Mouse (Mus musculus): ENCODE results near the gene Pth1r. TPM values are rescaled to one million over a fixed set of nuclear protein-coding genes. Genes with fewer than 3 reads are reported as not detected.

The Pth1r gene
- polyA plus RNA-seq, 2 experiments from 2014 or later = not detected

DNA sequence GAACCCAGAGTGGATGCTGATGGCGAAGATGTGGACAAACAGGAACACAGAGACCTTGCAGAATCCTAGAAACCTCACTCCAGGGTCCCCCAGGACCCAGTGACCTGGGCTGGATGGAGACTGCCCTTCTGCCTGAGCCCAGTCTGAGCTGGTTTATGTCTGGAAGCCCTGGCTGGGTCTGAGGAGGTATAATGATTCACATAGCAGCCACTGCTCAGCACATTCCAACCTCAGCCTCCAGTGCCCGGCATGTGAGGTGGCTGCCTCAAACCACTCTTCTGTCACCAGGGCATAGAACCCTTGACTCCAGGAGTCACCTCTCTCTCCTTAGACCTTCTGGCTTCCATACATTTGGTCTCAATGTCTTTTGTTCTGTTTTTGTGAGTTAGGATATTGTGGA, 1.5 kb upstream of the Pth1r start:
- no peak for ATAC-seq

DNA sequence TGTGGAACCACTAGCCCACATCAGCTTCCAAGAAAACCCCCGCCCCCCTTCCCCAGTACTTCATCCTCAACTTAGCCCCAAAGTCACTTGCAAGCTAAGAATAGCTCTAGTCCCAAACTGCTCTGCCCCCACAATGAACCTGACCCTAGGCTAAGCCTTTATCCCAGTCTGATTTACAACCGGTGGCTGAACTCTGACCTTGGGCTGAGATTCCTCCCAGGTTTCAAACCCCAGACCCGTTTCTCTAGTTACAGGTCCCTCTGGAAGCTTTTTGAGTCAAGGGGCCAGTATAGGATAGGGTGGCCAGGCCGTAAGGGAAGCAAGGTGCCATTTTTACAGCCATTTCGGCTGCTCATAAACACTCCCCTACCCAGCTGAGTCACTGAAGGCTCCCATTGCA, 707 bp downstream of the Pth1r start:
- ATAC-seq = no peak

DNA sequence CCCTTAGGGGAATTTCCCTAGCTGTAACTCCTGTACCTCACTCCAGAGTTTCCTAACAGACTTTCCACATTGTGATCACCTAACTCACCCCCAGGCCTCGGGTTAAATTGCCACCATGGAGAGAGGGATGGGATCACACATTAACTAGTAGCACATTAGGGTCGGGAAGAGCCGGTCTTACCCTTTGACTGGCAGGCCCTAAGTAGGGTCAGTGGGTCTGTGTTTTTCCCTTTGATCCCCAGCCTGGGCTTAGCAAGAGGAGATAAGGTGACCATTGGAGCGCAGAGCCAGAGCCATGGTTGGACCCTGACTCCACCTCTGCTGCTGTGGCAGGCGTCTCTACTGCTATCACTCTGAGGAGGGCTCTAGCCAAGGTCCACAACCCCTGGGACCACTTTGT, 1.2 kb downstream of the Pth1r start:
- no peak for ATAC-seq

DNA sequence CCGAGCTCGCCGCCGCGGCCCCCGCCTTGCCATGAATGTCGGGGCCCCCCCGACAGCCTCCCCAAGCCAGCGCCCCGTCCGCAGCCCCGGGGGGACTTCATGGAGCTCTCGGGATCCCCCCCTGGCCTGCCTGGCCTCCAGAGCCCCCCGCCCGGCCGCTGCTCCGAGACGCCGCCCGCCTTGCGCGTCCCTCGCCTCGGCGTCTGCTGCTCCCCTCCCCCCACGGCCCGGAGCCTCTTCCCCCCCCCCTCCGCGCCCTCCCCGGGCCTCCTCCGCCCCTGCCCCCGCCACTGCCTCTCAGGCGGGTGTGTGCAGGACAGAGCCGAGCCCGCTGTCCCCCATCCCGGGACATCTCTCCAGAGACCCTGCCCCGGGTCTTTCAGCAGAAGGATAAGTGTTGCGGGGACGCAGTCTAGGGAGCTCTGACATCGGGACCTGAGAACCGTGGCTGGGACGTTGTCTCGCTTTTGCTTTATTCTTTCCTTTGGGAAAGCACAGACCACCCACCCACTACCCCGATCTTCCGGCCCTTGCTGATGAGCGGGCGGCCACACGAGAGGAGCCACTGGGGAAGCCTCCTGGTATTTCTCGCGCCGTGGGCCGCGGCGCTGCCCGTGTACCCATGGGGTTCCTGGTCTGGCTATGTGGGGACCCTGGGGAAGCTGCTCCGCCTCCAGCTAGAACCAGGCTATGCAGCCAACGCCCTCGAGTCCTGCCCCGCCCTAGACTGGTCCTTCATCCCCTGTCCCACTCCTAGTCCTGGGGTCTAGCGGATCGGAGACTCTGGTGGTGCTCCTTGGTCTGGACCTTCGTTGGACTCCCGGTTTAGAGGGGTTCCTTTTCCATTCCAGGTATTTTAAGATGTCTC, 3.3 kb downstream of the Pth1r start:
- ATAC-seq = no peak

DNA sequence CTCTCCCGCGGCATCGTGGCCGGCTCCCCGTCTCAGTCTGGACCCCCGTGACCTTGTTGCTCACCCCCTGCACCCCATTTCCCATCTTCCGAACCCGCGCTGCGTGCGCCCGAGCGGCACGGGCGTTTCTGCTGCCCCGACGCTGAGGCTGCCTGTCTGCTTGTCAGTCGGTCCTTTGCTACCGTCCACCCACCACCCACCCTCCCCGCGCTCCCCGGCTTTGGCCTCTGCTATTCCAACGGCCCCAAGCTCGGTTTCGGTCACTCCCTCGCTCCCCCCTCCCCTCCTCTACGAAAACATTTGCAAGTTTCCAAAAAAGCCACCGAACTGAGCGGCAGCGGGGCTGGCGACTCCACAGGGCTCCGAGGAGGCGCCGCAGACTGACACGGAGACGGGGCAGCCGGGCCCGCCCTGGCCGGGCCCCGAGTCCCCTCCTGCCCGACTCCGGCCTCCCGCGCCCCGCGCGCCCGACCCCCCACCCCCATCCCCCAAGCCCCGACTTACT, 3.9 kb downstream of the Pth1r start:
- no peak for ATAC-seq

DNA sequence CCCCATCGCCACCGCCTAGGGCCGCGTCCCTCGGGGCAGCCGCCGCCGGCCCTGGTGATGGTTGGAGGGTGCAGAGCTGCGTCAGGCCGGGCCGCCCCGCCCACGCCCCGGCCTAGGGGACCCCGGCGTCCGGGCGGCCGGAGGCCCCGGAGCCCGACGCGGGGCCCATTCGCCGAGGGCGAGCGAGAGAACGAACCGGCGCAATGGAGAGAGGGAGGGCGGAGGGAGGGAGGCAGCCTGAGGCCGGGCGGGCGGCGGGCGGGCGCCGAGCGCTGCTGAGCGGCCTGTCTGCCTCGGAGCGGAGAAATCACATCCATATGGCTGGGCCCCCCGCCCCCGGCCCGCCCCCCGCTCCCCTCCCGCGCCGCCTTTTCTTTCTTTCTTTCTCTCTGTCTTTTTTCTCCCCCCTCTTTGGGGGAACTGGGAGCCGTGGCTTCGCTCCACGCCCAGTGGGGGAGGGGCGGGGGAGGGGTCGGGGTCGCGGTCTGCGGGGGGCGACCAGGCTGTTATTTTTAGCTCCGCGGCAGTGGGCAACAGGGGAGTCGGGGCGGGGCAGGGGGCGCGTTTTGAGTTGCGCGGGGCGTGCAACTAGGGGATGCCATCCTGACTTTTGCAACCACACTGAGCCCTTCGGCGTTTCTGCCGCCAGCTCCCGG, 4.5 kb downstream of the Pth1r start:
- no peak for ATAC-seq

DNA sequence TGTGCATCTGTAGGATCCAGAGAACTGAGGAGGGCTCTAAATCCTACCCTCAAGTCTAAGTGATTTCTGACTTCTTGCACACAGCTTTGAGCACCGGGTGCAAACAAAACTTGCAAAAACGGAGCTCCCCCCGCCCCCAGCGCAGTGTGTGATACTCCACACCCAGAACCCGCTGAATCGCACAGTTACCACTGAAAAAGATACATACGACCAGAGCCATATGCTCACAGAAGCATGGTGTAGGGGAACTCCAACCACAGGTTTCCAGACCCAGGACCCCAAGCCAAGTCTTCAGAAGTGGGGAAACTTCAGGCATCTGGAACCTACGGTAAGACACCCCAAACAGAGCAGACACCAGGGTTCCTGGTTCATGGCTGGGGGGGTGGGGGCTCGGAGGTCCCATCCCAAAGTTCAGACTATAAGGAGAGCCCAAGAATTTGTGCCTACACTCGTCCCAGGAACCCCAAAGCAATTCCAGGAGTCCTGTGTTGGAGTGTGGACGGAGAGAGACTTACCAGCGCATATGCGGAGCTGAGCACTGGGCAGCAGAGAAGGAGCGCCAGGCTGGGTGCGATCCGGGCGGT, 5.1 kb downstream of the Pth1r start, which contains the start of gene Myl3:
Myl3 (plus strand) TSS at position 151 of the 584 bp plus-strand sequence.
- no peak for ATAC-seq

DNA sequence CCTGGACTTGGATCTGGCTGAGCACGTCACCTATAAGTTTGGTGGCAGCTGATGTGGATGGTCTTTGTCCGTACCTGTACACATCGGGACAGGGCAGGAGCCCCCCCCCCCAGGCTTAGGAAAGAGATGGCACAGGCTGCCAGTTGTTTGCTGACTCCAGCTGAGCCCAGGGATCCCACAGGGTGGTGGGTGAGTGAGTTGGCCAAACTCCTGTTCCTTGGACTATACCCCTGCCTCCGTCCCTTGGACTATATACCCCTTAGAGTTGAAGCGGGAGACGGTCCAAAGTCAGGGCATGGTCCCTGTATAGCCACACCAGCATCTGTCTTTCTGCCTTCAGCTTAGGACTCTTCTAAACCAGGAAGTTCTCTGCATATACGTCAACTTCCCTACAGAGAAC, 7.0 kb downstream of the Pth1r start:
- ATAC-seq = no peak

DNA sequence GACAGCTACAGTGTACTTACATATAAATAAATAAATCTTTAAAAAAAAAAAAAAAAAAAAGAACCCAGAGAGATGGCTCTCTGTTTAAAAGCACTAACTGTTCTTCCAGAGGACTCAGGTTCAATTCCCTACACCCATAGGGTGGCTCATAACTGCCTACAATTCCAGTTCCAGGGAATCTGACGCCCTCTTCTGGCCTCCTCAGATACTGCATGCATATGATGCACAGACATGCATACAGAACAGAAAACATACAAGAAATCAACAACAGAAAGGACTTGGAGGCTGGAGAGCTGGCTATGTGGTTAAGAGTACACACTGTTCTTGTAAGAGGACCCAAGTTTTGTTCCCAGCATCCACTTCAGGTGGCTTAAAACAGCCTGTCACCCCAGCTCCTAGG, 8.9 kb downstream of the Pth1r start:
- ATAC-seq = no peak

DNA sequence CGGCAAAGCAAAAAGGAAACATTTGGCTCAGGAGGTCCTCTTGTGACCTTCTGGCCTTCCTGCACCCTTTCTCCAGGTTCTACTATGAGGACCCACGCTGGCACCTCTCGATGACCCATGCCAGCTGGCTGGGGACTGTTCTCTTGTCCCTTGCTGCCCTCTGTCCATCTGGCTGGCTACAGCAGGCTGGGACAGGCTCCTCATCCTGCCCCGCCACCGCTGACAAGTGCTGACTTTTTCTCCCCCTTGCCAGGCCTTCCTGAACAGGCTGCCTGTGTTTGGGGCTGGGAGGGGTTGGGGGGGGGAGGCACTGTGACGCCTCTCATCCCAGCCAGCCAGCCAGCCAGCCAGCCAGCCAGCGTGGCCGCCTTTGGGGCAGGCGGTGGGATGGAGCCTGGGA, 10.6 kb downstream of the Pth1r start:
- ATAC-seq = no peak

DNA sequence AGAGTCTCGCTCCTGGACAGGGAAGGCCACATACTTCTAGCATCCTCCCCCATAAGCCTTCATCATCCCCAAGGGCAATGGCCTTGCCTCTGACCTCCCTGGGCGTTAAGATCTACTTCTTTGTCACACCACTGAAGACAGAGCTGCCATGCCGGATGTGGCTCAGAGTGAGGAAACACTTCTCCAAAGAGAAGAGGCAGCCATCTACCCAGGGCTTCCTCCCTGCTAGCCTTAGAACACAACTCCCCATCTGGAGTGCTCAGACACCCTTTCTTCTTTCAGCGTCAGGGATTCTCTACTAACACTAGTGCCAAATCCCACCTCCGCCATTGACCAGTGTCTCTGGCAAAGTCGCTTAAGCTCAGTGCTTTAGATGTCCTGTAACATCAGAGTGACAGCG, 12.8 kb downstream of the Pth1r start:
- ATAC-seq = peak; percentile 41

DNA sequence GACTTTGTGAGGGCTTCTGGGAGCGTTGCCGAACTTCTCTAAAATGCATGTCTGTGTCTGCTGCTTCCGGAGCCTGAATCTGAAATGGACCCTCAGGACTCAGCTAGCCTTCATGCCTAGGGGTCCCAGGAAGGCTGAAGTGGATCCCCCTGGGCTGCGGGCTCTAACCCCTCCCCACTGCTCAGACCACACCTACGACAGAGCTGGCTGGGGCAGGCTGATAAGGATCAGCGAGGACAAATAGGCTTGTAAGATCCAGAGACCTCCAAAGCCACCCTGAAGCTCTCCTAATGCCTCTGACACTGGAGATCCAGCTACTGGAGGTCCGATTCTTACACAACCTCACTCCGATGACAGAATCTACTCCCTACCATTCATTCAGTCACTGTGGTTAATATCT, 13.8 kb downstream of the Pth1r start:
- no peak for ATAC-seq

DNA sequence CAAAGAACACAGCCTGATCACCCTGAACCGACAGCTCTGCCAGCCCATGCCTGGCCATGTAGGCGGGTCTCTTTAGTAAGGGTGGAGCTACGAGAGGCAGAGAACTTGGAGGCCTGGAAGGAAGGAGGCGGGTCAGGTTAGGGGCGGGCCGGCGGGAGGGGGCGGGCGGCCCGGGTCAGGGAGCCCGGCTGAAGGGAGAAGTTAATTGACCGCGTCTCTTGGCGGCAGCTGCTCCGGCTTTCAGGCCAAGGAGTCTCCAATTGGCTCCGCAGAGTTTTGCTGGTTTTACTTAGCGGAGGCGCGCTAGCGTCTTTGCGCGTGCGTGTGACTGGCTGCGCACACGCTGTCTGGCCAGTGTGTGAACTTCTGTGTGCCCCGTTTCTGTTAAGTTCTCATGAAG, 14.3 kb downstream of the Pth1r start:
- peak; percentile 88 for ATAC-seq

DNA sequence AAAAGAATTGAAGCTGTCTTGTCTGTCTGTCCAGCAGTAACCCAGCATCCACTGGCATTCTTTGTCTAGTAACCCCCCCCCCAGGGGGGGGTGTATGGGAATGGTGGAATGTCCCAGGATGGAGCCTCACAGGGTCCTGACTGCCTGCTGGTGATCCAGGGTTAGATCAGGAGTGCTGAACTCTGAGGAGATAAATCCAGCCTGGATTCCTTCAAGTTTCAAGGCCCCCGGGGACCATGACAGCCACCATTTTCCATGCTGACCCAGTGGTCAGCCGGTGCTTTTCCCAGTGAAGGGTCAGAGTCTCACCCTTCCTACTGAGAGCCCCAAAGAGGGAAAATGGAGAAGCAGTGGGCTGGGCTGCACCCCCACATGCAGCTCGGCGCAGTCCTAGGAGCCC, 15.1 kb downstream of the Pth1r start:
- ATAC-seq = no peak

DNA sequence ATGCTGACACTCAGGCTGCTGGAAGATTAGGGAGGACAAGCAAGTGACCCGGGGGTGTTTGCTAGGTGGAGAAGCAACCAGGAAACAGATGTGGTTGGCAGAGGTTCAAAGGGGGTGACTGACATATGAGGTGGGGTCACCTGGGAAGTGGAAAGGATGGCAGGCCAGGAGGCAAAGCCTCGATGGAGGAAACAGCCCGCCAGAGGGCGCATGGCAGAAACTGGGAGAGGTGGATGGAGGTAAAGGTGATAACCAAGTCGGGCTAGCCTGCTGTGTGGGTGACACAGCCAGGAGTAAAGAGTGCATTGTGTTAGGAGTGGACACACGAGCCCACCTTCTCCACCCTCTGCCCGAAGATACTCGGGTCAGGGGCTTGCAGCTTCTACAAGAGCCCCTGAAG, 17.1 kb downstream of the Pth1r start:
- no peak for ATAC-seq

DNA sequence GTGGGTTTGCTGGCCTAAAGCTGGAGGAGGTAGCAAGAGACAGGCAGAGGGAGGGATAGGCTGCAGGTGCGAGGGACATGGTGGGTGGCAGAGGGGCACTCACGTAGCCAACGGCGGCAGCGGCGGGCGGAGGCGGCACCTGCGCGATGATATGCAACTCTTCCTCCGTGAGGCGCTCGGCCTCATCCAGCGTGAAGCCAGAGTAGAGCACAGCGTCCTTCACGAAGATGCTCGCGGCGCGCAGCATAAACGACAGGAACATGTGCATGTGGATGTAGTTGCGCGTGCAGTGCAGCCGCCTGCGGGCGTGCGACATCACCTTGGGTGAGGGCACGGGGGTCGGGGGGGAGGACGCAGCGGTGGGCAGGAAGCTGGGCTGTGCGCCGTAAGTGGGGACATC, 20.1 kb downstream of the Pth1r start:
- no peak for ATAC-seq

DNA sequence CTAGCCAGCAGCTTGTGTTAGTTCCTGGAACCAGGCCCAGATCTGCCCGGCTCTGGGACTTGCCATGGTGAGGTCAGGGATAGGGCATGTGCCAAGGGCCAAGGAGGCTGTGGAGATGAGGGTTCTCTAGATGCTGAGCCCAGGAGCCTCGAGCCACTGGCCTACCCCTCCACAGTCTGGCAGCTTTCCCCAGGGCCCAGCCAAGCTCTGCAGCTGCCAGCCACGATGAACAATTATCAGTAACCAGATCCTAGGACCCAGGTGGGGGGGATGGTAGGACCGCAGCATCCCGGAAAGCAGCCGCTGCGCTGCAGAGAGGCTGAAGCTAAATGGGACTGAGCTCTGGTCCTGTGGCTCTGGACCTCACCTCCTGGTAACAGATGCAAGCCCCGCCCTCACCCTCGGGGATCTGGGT, 21.2 kb downstream of the Pth1r start:
- no peak for ATAC-seq

DNA sequence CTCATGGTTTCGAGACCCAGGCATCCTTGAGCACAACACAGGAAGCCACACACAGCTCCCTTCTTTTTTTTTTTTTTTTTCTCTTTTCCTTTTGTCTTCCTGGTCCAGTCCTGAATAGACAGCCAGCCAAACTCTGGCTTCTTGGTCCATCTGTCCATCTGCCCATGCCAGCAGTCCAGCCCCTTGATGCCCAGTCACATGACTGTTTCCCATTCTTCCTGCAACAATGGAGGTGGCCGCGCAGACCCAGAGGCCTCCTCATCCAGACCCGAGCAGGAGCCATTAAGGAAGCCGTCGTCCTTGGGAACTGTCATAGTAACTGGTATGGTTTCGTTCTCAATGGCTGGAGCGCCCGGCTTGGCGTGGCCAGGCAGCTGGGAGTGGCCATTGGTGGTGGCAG, 24.9 kb downstream of the Pth1r start:
- no peak for ATAC-seq

DNA sequence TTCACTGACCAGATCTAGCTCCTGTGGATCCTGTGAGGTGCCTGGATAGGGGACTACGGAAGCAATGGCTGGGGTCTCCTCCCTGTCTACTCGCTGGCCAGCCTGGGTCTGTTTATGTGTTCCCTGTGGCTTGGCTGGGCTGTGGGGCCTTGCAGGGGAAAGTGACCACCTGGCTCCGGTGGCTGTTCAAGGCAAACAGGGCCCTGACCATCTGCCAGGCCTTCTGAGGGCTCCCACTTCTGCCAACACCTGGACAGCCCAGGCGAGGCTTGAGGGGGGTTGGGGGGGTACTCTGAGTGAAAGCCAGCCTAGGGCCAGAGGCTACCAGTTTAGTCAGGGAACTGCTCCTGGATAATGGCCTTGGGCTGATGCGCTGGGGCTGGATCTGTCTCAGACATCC, 27.0 kb downstream of the Pth1r start:
- ATAC-seq = no peak

DNA sequence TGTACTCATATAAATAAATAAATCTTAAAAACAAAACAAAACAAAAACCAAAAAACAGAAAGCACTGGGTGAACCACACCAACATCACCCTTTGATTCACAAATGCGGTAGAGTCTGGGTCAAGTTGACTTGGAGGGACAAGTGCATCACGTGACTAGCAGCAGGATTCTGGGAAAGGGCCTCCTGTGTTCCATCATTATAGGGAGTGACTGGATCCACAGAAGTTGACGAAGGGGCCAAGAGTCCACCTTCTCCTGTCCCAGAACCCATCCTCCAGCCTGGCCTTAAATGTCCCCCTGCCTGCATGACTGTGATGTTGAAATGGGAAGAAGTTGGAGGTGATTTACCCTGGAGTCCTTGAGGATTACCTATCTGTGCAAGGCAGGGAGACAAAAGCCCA, 28.1 kb downstream of the Pth1r start:
- no peak for ATAC-seq

DNA sequence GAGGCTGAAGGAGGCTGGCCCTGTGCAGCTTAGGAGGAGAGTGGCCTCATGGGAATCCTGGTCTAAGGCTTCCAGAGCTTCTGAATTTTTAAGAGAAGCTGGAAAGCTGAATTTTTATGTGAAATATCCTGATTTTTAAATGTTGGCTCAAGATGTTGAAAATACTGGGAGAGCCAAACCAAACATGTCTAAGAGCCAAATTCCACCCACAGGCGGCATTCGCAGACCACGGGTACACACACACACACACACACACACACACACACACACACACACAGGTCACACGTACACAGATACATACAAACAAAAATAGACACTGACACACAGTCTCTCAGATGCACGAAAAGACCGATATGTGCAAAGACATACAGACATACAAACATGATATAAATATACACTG, 28.9 kb downstream of the Pth1r start:
- no peak for ATAC-seq

DNA sequence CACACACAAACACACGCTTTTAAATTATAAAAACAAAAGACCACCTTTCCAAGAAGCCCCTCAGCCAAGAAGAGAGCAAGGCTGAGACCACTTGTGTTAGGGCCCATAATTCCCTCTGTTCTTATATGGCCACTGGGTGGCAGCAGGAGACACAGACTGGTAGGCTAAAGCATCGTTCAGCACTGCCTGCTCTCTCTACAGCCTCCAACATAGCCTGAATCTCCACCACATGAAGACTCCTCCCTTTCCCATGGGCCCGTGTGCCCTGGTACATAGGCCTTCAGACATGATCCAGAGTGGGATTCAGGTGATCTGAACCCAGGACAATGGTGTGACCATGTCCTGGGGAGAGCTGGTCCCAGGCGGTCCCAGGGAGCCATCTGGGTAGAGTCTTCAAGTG, 30.2 kb downstream of the Pth1r start:
- ATAC-seq = peak; percentile 32

DNA sequence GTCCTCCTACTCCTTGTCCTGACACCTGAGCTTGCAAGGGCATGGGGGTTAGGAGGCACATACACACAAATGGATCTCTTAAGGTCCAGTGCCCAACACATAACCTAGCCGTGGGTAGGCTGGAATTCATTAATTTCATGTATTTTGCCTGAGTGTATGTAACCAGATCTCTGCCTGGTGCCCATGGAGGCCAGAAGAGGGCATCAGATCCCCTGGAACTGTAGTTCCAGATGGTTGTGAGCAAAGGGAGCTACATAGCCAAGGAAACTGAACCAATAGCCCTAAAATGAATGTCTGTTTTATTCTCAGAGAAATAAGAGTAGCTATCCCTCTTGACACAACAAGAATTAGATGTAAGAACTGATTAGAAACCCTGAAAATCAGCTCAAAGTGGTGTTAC, 31.5 kb downstream of the Pth1r start:
- no peak for ATAC-seq

DNA sequence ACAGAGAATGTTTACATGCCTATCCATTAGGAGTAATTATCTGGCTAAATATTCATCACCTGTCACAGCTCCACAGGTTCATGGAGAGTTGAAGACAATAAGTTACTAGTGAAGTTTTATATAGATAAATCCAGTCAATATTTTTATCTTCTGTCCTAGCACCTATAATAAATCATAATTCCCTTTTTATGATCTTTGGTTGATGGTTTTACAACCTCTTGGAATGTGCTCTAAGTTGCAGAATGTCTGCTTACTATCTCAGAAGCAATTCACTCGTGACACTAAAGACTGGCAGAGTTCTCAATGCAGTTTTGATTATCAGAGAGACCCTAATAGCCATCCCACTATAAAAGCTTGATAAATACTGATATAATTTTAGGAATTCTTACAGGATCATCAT, 33.6 kb downstream of the Pth1r start:
- ATAC-seq = no peak
